Mouse (Mus musculus) kidney, adult 2 months (tissue): ENCODE measurements around the gene Atf6b.

Experiments used
- CTCF ChIP-seq: fragments of 200-500 bp; conservative IDR thresholded peaks from 2 replicates; pipeline ENCODE4 v1.5.1; 2011; ENCODE audit warnings: low read depth, mild to moderate bottlenecking, control low read depth, low read length, moderate library complexity, mixed read lengths; ENCODE audit not compliant: insufficient read depth, insufficient read length
- POLR2A ChIP-seq: fragments of 200-500 bp; IDR thresholded peaks from one replicate; pipeline ENCODE4 v1.6.1; 2011; ENCODE audit warnings: low read depth, low read length, control low read depth

DNA sequence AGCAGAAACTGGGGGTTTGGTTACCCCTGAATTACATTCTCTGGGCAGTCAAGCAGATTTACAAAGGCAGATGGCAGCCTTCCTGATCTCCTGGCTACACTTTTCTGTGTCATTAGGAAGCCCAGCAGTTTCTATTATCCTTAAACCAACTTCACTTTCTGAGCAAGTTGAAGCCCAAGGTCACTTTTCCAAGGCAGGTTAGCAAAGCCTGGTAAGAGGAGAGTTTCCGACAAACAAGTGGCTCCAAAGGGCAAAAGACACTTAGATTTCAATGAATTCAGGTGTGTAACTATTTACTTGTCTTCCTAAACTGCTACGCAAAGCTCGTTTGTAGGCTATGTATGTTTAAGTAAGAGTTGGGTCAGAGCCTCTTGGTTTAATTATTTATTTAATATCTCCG lies 3.6 kb upstream of the Atf6b start:
- TF ChIP-seq CTCF: no peak
- no peak for TF ChIP-seq POLR2A
